8 mouse cellular contexts compared by ENCODE assay signal in the genomic region with DNA sequence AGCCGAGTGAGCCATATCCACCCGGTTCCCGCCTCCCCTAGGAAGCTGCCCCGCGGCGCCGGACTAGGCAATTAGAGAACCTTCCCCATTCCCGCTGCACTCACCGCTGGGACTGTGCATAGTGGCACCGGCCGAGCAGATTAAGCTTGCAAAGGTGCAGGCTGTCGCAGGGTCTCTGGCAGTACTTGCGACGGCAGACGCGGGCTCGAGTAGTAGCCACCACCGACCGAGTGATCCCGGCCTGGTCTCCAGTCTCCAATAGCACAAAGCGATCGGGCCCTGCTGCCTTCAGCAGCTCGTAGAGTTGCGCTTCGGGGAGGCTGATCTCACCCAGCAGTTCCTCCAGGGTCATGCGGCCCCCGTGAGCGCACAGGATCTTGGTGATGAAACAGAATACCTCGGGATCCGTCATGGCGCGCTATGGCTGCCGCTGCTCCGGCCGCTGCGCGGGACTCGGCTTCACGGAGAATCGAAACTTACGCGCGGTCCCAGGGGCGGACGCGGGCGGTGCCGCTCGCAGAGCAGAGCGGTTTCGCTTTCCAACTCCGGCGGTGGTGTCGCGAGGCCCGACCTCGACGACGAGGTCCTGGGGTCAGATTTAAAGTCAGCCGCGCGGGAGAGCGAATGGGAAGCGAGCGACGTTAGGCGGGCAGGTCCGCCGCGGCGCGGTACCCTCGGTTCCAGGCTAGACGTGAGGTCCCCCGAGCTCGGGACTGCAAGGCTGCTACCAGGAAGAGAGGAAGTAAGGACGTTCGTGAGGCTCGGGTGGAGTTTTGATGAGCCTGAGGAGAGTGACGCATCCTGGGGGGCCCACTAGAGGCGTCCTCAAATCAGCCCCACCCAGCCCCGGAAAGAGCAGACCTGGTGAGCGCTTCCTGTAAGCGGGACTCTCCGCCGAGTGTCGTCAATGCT. TPM values are rescaled to one million over a fixed set of nuclear protein-coding genes. Genes with fewer than 3 reads are reported as not detected.
A peak's percentile ranks its signal among the peaks of the same experiment; 100 is the strongest.
DNase-seq lines count a peak whose midpoint lies in the region; ATAC-seq lines count a peak whose summit lies in the region.

A gene (minus strand): TSS at position 793 of the 912 bp plus-strand sequence.

- intact Hi-C loops in gastrocnemius, postnatal 14 days (cut with DNase I; ENCODE audit: low total_unique reads), result no loop called here
- intact Hi-C loops in left cerebral cortex, postnatal 14 days (cut with DNase I), result no loop called here

- DNase-seq in WW6 (ENCODE audit: low read depth, low spot score), result peak; percentile 47
- DNase-seq in embryo, embryonic 10 days (ENCODE audit: low spot score), result peak; percentile 64
- DNase-seq in gastrocnemius, postnatal 14 days, result peak; percentile 83
- peak; percentile 10 to 19 for DNase-seq in left cerebral cortex, postnatal 14 days (ENCODE audit: low spot score in 2 of 2)
- DNase-seq in right cerebral cortex, postnatal 36 days (ENCODE audit: low spot score in 2 of 2), result peak; percentile 5 to 10
- peak; percentile 84 for DNase-seq in yolk sac, embryonic 10.5 days (ENCODE audit: low spot score)

- peak; percentile 83 for ATAC-seq in inflammation-experienced regulatory T-cells, adult 6 months
- peak; percentile 85 for ATAC-seq in megakaryocyte-erythroid progenitor cell, adult 5-6 weeks (replicated peaks; ENCODE audit: low FRiP score, low TSS enrichment, poor library complexity, severe bottlenecking)

RNA-seq across cellular contexts. Expression of the gene that starts here (rescaled TPM):
- total RNA-seq in gastrocnemius, postnatal 14 days (2021), result 1 to 10 TPM; 7.9 to 8.3 TPM
- 100 to 1,000 TPM; 163 to 188 (median 167) TPM for polyA plus RNA-seq in inflammation-experienced regulatory T-cells, adult 6 months (2017; shearing (Covaris generic))
- 1 to 10 TPM; 2.7 to 2.9 TPM for total RNA-seq in left cerebral cortex, postnatal 14 days (2021)
- 53.4 and 71.4 TPM in 2 replicates for total RNA-seq in megakaryocyte-erythroid progenitor cell, adult 5-6 weeks (2014; fragmentation: Nextera tagmentation)
- total RNA-seq in megakaryocyte-erythroid progenitor cell, adult 5-6 weeks (2017), result 60.1 and 64.0 TPM in 2 replicates

Comparison
In these comparisons a context has a peak if more than half of its experiments do, and no peak if none do; other contexts are left out.
1. Peak in every context shown above with its lines: DNase-seq and ATAC-seq.
2. RNA of the gene that starts here (total RNA-seq): 53.4 to 71.4 TPM in megakaryocyte-erythroid progenitor cell, adult 5-6 weeks; 7.9 to 8.3 TPM in gastrocnemius, postnatal 14 days and 2.7 to 2.9 TPM in left cerebral cortex, postnatal 14 days; every median in the first group is over 4 times any median in the second.
3. DNase-seq: peak in every context shown above with its lines; median percentile 84 in yolk sac, embryonic 10.5 days; 83 in gastrocnemius, postnatal 14 days; 64 in embryo, embryonic 10 days; 47 in WW6; 14 in left cerebral cortex, postnatal 14 days; 8 in right cerebral cortex, postnatal 36 days.